Mouse (Mus musculus) hindbrain, embryonic 11.5 days (tissue): ENCODE data around the gene Sdccag8. TPM values are rescaled to one million over a fixed set of nuclear protein-coding genes. Genes with fewer than 3 reads are reported as not detected.

Source experiments
- ATAC-seq: fragments of 200-750 bp; cut with Nextera tagmentation; 2 replicates; pipeline ENCODE4 v1.8.0; 2017; ENCODE audit warnings: mild to moderate bottlenecking, moderate TSS enrichment, moderate library complexity; ENCODE audit not compliant: low FRiP score
- DNase-seq: peaks from one replicate; pipeline ENCODE4 v3.0.0-alpha.2; 2015; ENCODE audit warnings: low spot score
- H3K27ac ChIP-seq: fragments of 300-500 bp; sonication (generic); 2 replicates; pipeline ENCODE4 v1.5.1; 2014; ENCODE audit warnings: mild to moderate bottlenecking, low read depth, low read length
- H3K27me3 ChIP-seq: fragments of 300-500 bp; sonication (generic); 2 replicates; pipeline ENCODE4 v1.6.1; 2014; ENCODE audit warnings: mild to moderate bottlenecking, low read length, moderate library complexity, mixed read lengths; ENCODE audit not compliant: control insufficient read depth, insufficient read depth
- H3K36me3 ChIP-seq: fragments of 300-500 bp; sonication (generic); 2 replicates; pipeline ENCODE4 v1.6.1; 2014; ENCODE audit warnings: mild to moderate bottlenecking, low read length, moderate library complexity, mixed read lengths; ENCODE audit not compliant: control insufficient read depth, insufficient read depth
- H3K4me1 ChIP-seq: fragments of 300-500 bp; sonication (generic); replicated peaks from 2 replicates; pipeline ENCODE4 v1.6.1; 2014; ENCODE audit warnings: low read length, mixed read lengths; ENCODE audit not compliant: control insufficient read depth, insufficient read depth
- H3K4me2 ChIP-seq: fragments of 300-500 bp; sonication (generic); replicated peaks from 2 replicates; pipeline ENCODE4 v1.6.1; 2014; ENCODE audit warnings: mild to moderate bottlenecking, low read depth, low read length
- H3K4me3 ChIP-seq: fragments of 300-500 bp; sonication (generic); 2 replicates; pipeline ENCODE4 v1.5.1; 2014; ENCODE audit warnings: low read depth, low read length
- H3K9ac ChIP-seq: fragments of 300-500 bp; sonication (generic); 2 replicates; pipeline ENCODE4 v1.6.1; 2014; ENCODE audit warnings: low read depth, low read length
- H3K9me3 ChIP-seq: fragments of 300-500 bp; sonication (generic); 2 replicates; pipeline ENCODE4 v1.6.1; 2016; ENCODE audit warnings: low read length; ENCODE audit not compliant: control insufficient read depth
- WGBS: fragments of 180-500 bp; shearing (Covaris S2); extraction: QIAGEN DNeasy Blood & Tissue Kit; methylation state at CpG from one replicate; pipeline ENCODE4 v1.1.7; 2014; 5-methylcytosine and 5-hydroxymethylcytosine counted together
- microRNA counts: library from miRNA; unstranded; fragments of <30 nt; microRNA quantifications from one replicate; lab custom pipeline; 2015
- polyA plus RNA-seq: library from polyadenylated mRNA; unstranded; fragments of >200 nt; fragmentation: Nextera tagmentation; extraction: Ambion mirVana; gene quantifications from 2 replicates; pipeline ENCODE4 v1.2.1, GENCODE M21; 2014

Gene Sdccag8
- polyA plus RNA-seq, 1 experiment from 2014 or later, result 23.9 TPM

GRCm38 (mm10) chr1:177051366-177051963, 237.0 kb downstream of the Sdccag8 start:
- no peak overlapping the region for H3K4me2 ChIP-seq
- no peaks in the 10 kb centered on the region for H3K36me3 ChIP-seq
- H3K9ac ChIP-seq, result no peak overlapping the region
- H3K4me3 ChIP-seq, result no peak overlapping the region
- 92% methylated on average over 11 of the region's 11 CpGs for WGBS
- ATAC-seq (no peak), DNase-seq (no peak)
- no peaks in the 10 kb centered on the region for H3K27me3 ChIP-seq
- H3K27ac ChIP-seq, result no peak overlapping the region
- H3K9me3 ChIP-seq, result no peaks in the 10 kb centered on the region
- H3K4me1 ChIP-seq, result no peaks in the 10 kb centered on the region

- Histone ChIP-seq H3K27me3 (no peaks in the 10 kb centered on the region), H3K27ac (no peak overlapping the region), H3K9me3 (no peaks in the 10 kb centered on the region), H3K4me1 (no peaks in the 10 kb centered on the region), H3K36me3 (no peaks in the 10 kb centered on the region), H3K4me2 (no peak overlapping the region), H3K9ac (no peak overlapping the region), H3K4me3 (no peak overlapping the region)
- ATAC-seq (no peak), DNase-seq (no peak)
- 71% methylated on average over 2 of the region's 2 CpGs for WGBS
These were observed 240.4 kb downstream of the Sdccag8 start for GRCm38 (mm10) chr1:177054891-177055290.

DNA sequence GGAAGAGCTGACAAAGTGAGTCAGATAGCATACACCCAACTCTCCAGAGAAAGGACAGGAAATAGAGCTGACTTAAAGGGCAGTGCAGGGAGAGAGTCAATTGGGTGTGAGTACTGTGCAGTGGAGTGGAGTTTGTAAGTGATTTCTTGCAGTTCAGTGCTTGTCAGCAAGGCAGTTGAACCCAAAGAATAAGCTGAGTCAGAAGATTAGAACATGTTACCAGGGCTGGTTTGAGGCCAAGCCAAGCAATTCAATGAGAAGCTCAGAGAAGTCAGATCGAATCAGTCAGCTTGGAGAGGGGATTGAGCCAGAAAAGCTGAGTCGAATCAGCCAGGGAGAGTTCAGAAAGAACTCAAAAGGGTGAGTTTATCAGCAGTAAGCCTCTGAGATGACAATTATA, 247.3 kb downstream of the Sdccag8 start:
- 91% methylated on average over 2 of the region's 2 CpGs for WGBS
- DNase-seq, result no peak
- Histone ChIP-seq H3K9me3 (no peaks in the 10 kb centered on the region), H3K4me2 (no peak overlapping the region), H3K4me1 (no peaks in the 10 kb centered on the region), H3K27ac (no peak overlapping the region), H3K27me3 (no peaks in the 10 kb centered on the region), H3K4me3 (no peak overlapping the region), H3K9ac (no peak overlapping the region), H3K36me3 (no peaks in the 10 kb centered on the region)
- ATAC-seq, result no peak

DNA sequence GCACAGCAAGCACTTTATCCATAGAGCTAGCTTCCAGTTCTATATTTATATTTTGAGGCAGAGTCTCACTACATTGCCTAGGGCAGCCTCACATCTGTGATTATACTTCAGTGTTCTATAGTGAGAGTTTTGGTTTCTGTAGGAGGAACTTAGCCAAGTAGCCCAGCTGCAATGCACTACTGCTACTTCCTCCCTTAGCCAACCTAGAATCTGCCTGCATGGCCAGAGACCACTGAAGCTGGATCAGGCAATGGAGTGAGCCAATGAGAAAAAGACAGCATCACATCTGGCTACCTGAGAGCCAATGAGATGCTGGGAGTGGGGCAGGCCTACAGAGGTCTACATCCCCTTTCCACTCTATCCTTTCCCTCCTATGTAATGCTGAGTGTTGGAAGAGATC, 251.3 kb downstream of the Sdccag8 start:
- no peaks in the 10 kb centered on the region for H3K27me3 ChIP-seq
- no peak overlapping the region for H3K4me3 ChIP-seq
- H3K36me3 ChIP-seq, result no peaks in the 10 kb centered on the region
- H3K4me1 ChIP-seq, result no peaks in the 10 kb centered on the region
- no peak overlapping the region for H3K27ac ChIP-seq
- H3K9me3 ChIP-seq, result no peaks in the 10 kb centered on the region
- DNase-seq (no peak), ATAC-seq (no peak)
- no peak overlapping the region for H3K9ac ChIP-seq
- H3K4me2 ChIP-seq, result no peak overlapping the region

DNA sequence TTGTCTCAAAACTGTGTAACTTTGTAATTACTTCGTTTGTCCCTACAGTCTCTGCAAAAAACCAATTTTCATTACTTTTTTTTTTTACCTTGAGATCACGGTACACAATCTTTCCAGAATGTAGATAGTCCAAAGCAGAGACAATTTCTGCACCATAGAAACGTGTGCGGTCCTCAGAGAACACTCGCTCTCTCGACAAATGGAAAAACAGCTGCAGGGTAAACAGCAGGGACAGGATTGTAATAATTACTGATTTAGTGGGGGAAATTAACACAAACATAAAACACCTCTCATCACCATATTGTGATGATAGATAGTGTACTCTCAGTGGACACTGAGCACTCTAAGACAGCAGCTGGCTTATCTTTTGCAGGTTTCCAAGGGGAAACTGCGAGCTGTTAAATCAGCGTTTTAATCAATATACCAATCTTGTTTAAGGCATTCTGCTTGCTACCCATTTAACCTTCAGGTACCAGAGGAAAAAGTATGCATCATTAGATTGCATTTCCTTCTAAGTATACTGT, 252.7 kb downstream of the Sdccag8 start:
- WGBS, result 86% methylated on average over 8 of the region's 8 CpGs
- Histone ChIP-seq H3K4me2 (no peak overlapping the region), H3K9ac (no peak overlapping the region), H3K4me1 (no peaks in the 10 kb centered on the region), H3K27ac (no peak overlapping the region), H3K4me3 (no peak overlapping the region), H3K9me3 (no peaks in the 10 kb centered on the region), H3K36me3 (no peaks in the 10 kb centered on the region), H3K27me3 (no peaks in the 10 kb centered on the region)
- DNase-seq, result no peak
- ATAC-seq, result no peak

DNA sequence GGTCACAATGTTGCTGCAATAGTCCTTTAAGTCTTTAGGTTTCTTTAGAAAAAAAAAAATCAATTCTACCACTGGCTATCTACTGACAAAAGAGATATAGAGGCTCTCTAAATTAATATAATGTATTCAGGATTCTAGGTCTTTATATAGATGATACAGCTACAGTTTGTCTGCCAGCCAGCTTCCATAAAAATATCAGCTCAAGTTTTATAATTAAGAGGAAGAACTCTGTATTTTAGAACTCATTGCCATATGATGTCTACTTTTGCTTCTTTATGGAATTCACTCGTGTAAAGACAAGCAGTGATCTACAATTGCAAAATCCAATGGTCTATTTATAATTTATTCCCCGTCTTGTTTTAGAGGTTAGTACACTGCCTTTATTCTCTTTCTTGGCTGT, 254.7 kb downstream of the Sdccag8 start:
- no peaks in the 10 kb centered on the region for H3K36me3 ChIP-seq
- no peaks in the 10 kb centered on the region for H3K27me3 ChIP-seq
- 91% methylated on average over 2 of the region's 2 CpGs for WGBS
- H3K9me3 ChIP-seq, result no peaks in the 10 kb centered on the region
- DNase-seq, result no peak
- no peak overlapping the region for H3K4me3 ChIP-seq
- no peak for ATAC-seq
- H3K4me1 ChIP-seq, result no peaks in the 10 kb centered on the region
- no peak overlapping the region for H3K27ac ChIP-seq
- H3K4me2 ChIP-seq, result no peak overlapping the region
- H3K9ac ChIP-seq, result no peak overlapping the region

MicroRNAs encoded within 50 kb of the gene (microRNA counts, 519-probe panel; counts per million panel counts)
- microRNA mmu-miR-350 (lab: Ali Mortazavi, UCI), result 4,230 counts per million, percentile 43 among the panel's probes with 10 or more counts

Other genes starting within 250 kb of the Sdccag8 start
- 80.1 and 108 TPM in 2 replicates for gene Cep170, start 593 bp upstream of the Sdccag8 start, polyA plus RNA-seq